Mouse (Mus musculus): ENCODE data around the gene Slc22a1.

The Slc22a1 gene

DNA sequence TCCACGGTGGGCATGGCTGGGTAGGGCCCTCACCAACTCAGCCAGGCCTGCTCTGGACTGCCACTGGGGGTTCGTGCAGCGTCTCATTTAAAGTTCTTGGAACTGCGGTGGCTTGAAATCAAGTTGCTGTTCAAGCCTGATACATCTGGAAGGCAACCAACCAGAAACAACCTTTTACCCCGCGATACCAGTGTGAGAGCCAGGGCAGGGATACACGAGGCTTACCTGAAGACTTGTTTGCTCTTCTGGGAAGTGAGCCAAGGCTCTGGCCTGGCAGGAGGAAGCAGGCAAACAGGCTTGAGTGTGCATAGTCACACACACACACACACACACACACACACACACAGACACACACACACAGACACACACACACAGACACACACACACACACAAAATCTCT, at the start of gene Slc22a1:
TSS of gene Slc22a1 (minus strand) at position 184 of the 400 bp plus-strand sequence.
- no peak for DNase-seq (ENCODE audit: low read depth)

DNA sequence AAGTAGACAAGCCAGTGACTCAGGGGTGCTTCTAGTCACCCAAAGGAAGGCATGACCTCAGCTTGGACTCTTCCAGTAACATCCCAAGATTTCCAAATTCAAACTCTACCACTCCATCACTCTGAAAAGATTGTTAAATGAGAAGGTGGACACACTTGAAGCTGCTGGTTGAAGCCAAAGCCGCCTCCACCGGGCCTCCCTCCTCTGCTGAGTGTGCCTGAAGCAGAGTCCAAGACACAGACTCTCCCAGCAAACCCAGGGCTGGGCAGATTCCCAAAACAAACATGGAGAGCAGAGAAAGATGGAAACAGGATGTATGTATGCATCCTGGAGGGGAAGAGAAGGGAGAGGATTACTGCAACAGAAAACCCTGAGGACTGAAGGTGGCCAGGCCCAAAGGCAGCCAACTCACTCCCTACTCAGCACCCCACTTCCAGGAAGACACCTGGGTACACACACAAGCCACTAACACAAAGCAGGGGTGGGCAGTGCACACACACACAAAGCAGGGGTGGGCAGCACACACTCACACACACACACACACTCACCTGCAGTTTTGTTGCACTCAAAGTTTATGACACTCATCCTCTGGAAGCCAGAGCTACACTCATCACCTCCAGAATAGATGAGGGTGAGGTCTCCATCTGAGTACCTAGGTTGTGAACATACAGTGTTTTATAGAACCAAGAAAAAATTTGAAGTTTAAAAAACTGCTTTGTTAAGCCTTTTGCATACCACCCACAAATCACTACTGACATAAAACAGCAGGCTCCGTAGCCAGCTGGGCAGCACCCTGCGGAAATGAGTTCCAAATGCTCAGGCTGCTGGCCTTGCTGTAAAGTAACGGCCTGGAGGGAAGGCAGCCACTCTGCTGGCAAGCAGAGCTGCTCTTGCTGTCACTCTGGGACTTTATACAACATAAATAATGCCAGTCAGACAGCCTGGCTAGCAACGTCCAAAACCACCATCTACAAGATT, 49.4 kb upstream of the Slc22a1 start:
- peak; percentile 97 for DNase-seq (ENCODE audit: low read depth)

DNA sequence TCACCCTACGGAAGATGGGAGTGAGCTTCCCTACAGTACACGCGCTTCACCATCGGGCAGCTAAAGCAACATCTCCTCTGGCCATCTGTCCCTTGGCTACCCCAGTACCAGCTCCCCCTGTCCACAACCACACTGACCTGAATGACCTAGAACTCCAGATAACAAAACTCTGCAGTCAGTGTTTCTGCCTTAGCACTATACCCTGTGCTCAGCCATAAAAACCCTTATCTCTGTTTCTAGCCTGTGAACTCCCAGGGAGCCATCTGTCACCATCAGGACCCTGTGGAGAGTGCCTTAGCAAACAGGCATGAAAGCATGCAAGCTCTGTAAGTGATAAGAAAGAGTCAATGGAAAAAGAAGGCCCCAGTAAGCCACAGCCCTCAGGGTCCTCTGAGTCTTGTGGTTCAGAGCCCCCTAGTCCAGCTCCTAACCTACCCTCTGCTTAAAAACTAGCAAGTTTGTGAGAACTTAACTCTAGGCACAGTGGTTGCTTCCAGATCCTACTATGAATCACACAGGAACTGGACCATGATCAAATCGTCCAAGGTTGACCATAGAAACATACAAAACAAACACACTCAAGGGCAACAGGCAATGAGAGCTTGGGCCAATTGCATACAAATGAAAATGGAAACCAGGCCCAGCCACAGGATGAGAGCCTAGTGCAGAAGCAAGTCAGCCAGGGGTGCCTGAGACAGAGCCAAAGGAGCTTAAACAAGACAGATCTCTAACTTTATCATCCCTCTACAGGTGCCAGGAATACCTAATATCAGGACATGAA, 48.5 kb upstream of the Slc22a1 start:
- peak; percentile 94 for DNase-seq (ENCODE audit: low read depth)

DNA sequence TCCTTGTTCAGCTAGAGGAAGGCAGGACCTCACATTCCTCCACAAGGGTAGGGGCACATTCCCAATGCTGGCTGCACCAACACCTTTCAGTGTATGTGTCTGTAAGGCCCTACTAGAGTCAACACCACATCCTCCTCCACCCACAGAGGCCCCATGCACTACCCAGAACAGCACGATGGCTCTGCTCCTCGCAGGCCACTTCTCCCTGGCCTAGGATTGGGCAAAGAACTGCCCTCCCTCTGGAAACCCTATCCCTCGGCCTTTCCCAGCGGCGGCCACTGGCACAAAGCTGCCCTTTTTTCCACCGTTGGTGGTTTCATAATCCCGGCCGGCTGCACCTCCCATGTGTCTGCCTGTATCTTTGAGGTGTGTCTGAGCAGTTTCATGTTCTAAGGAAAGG, 47.0 kb upstream of the Slc22a1 start:
- no peak for DNase-seq (ENCODE audit: low read depth)

DNA sequence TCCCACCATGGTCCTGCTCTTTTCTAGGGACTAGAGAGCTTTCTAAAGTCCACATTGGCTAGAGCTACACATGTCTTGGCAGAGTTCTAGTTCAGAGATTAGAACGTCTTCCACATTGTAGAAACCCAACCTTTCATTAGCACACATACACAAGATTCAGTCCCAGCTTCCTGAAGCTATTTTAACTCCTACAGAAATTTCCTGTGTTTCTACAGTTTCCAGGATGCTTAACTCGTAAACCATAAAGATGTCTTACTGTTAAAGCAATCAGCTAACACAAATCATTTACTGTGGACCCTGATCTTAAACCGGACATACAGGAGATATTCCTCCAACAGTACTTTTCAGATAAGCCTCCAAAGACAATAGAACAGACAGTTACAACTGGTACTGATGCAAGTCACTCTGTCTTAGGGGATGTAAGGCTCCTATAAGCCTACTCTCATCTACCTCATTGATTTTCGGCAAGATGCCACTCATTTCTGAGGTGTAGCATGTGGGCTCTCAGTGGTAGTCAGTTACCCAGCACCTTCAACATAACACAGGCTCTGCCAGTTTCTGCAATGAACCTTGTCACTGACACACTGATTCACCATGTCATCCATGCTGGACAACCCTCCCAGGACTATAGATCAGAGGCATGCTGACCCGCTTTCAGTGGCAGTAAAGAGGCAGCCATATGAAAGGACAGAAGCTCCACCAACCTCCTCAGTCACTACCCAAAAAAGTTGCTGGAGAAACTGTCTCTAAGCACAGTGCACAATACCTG, 45.7 kb upstream of the Slc22a1 start:
- no peak for DNase-seq (ENCODE audit: low read depth)

DNA sequence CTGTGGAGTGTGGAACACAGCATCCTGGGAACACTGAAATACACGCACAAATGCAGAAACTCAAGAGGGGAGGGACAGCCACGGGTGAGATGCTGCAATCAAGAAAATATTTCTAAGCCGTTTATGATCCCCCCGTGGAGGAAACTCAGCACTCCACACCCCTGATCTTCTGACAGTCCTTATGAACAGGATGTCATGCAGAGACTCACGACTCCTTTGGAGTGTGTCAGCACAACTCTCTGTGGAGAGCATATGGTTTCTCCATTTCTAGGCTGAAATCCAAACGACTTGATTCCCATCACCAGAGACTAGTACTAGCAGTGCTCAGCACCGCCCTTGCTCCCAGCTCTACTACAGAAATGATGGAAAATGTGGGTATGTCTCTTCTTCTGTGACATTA, 42.6 kb upstream of the Slc22a1 start:
- peak; percentile 22 for DNase-seq (ENCODE audit: low read depth)

DNA sequence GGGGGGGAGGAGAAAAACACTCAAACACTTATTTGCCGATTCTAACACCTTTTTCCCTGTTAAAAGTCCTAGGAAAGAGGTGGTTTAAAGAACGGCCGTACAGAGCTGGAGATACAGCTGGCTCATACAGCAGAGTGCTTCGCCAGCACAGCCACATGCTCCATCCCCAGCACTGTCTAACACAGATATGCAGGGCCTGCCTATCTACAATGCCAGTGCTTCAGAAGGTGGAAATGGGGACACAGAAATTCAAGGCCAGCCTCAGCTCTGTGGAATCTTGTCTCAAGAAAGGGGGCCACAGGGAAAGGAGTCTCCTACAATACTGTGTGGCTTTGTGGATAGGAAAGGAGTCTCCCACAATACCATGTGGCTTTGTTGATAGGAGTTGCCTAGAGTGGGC, 41.8 kb upstream of the Slc22a1 start:
- no peak for DNase-seq (ENCODE audit: low read depth)

DNA sequence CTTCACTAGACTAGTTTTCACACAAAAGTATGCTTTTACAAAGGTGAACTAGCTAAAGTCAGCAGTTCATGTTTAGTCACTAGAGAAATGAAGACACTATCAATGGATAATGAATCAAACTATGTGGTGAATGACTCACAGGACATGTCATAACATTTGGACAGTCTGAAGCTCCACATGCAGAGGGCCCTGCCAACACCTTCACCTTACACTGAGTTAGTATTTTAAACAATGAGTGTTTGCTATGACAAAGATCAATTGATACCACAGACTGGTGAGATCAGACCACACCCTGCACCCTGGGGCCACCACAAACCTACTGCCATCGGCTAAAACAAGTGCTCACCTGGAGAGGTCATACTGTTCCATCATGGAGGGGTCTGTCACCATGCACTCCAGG, 39.4 kb upstream of the Slc22a1 start:
- peak; percentile 44 for DNase-seq (ENCODE audit: low read depth)

DNA sequence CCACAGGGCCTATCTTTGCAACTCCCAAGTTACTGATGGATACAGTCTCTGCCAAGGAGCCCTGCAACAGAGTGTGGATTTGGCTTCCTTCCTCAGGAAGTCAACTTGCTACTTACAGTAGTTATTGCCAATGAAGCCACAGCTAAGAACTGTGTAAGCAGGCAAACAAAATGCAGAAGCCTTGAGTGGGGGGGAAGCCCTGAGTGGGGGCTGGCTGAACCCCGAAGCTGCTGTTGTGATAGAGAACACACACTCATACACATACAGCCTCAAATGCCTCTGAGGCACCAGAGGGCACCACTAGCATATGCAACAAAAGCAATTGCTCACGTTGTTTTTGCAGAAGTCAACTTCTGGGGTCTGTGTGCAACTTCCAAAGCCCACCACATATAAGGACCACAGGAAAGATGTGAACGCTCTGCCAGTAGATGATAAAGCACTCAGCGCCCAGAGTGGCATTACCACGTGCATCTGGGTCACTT, 38.5 kb upstream of the Slc22a1 start:
- peak; percentile 37 for DNase-seq (ENCODE audit: low read depth)

DNA sequence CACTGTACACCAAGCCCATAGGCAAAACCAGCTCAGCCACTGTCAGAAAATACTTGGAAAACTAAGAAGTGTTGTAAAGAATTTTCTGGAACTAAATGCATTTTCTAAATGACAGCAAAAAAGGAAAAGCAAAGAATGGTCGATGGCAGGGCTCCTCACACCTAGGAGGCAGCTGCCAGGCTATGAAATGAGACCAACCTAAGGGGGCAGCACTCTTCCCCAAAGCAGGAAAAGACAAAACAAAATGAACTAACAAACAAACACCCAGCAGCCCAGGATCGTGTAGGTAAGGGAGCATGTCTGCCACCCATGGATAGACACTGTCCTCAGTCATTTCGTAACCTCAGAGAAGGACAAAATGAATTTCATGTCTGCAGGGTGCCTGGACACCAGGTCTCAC, 37.4 kb upstream of the Slc22a1 start:
- no peak for DNase-seq (ENCODE audit: low read depth)

DNA sequence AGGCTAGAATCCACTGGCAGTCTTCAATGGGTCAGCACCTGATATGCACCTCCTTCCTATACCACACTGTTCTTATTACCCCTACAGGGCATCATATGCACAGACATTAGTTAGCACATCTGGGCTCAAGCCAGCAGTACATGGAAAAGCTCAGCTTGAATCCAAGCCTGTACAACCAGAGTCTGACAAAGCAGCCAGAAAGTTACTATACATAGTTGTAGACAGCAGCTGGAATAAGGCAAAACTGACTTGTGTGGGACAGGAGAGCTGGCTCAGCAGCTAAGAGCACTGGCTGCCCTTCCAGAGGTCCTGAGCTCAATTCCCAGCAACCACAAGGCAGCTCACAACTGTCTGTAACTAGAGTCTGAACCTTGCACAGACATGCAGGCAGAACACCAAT, 36.6 kb upstream of the Slc22a1 start:
- DNase-seq (ENCODE audit: low read depth) = peak; percentile 56

DNA sequence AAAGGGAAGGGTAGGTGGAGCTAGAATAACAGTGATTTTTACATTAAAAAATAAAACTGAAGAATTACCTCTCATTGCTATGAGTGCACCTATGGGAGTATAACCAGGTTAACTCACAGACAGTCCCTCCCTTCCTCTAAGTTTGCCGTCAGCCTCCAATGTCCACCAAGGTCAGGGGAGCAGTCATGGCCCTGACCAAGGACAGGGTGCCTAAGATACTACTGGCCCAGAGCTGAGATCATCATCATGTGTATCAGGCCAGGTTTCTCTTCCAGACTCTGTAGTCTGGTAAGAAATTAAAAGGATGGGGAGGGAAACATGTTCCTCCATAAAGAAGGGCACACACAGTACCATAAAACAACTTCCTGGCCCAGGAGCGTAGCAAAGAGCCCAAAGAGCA, 35.3 kb upstream of the Slc22a1 start:
- DNase-seq (ENCODE audit: low read depth) = no peak

DNA sequence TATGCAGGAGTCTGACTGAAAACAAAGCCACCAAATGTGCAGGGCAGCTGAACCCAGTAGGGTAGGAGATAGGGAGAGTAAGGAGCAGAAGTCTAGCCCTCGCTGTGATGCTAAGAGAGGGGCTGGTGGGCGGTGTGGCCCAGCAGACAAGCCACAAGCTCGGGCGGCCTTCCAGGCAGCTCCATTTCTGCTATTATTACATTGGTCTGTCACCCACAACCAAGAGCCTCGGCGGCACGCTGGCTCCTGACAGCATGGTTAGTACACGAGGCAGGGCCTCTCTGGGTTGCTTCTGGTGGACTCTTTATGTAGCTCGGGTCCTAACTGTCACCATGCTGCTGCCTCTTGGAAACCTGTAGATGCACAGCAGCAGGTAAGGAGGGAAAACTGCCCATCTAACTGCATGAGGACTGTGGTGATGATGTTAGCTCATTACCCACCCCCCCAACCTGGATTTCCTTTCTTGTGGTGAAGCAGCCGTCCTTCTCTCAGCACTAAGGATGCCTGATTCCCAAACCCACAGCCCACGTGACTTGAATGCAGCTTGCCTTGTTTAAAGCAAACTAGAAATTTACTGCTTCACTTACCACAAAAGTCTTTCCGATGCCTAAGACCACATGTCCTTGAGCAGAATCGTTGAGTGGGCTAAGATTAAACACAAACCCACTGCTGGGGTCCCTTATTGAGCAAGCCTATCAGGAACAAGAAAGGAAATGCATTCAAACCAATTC, 34.6 kb upstream of the Slc22a1 start:
- DNase-seq (ENCODE audit: low read depth) = no peak

DNA sequence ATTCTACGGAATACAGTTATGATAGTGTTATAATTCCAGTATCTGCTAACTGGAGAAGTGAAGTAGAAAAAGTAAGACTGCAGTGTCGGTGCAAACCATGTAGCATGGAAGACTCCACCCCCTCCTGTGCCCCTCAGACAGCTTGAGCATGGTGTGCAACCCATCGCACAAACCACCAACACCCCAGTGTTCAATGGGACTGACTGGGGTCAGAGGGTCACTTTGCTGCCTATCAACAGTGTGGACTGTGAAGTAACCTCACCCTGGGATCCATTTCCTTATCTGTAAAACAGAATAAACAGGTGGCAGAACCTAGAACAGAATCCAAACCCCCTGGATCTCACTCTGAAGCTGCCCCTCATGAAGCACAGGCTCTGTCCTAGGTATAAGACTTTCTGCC, 32.8 kb upstream of the Slc22a1 start:
- no peak for DNase-seq (ENCODE audit: low read depth)

DNA sequence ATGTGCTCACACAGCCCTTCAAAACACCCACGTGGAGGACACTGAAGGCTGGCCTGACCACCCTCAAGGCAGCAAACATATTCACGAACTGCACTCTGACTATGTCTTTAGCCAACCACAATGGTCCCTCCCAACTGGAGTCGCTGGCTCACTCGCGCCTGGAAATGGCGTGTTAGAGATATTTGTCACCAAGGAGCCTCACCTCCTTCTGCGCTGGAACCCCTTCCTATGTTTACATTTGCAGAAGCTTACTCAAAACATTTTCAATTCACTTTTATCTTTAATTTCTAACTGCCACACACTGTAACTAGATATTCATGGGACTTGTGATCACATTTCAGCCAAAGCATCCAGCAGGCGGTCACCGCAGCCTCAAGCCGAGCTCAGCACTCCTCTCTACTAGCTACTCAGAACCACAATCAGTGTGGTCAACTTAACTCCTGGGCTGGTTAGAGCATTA, 31.0 kb upstream of the Slc22a1 start:
- no peak for DNase-seq (ENCODE audit: low read depth)

DNA sequence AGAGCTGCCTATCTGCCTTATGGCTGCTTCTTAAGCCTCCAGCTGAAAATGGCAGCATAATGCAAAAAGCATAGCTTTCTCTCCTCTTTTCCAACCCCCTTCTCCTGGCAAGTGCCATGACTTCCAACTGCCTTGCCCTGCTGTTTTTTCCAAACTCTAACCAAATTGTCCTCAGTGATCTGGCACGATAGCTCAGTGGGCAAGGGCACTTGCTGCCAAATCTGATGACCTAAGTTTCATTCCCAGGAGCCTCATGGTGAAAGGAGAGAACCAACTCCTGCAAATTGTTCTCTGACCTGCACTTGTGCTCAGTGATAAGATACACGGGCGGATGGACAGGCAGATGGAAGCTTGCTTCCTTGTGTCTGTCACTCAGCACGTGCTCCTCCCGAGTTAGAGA, 27.3 kb upstream of the Slc22a1 start:
- DNase-seq (ENCODE audit: low read depth) = no peak

DNA sequence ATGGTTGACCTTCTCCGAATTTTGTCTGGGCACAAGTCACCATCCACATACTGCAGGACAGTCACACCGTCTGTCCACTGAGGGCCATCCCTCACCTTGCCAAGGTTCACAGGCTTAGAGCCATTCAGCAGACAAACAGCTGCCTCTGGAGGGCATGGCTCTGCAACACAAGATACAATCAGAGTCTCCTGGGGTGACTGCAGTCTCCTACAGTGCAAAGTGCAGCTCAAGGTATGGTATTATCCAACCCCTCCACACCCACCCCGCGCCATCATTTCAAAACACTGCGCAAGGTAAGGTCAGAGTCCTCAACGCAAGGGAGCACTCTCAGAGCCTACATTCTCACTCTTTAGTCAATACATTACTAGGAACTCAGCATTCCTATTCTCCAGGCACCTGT, 24.7 kb upstream of the Slc22a1 start:
- no peak for DNase-seq (ENCODE audit: low read depth)

DNA sequence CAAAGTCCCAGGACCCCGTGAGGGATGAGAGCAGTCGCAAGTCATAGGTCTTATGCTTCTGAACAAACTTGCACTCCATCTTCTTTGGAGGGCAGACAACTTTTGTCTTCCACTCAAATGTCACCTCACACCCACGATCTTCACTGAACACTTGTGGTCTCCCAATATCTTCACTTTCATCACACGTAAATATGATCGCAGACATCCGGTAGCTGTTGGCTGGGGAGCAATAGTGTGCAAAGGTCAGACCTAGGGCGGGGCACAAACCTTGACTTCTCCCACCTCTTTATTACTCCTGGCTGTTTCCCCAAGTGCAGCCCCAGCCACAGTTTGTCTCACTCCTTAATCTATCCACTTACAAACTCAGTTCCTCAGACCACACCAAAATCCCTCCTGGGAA, 16.3 kb upstream of the Slc22a1 start:
- no peak for DNase-seq (ENCODE audit: low read depth)

DNA sequence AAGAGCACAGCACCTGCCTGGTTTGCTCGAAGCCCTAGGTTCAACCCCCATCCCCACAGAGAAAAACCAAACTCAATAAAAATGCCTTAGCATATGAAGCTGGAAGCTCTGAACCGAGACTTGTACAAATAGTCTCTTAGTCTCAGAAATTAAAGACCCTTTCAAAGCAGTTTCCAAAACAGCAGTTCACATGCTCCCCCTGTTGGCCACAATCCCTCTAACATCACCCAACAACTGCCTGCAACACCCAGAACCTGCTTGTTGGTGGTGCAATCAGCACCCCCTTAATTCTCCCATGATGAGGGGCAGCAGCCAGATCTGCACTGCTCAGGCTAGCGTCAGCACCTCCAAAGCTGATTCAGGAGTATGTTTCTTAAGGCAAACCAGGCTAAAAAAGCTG, 13.9 kb upstream of the Slc22a1 start:
- DNase-seq (ENCODE audit: low read depth) = peak; percentile 35

DNA sequence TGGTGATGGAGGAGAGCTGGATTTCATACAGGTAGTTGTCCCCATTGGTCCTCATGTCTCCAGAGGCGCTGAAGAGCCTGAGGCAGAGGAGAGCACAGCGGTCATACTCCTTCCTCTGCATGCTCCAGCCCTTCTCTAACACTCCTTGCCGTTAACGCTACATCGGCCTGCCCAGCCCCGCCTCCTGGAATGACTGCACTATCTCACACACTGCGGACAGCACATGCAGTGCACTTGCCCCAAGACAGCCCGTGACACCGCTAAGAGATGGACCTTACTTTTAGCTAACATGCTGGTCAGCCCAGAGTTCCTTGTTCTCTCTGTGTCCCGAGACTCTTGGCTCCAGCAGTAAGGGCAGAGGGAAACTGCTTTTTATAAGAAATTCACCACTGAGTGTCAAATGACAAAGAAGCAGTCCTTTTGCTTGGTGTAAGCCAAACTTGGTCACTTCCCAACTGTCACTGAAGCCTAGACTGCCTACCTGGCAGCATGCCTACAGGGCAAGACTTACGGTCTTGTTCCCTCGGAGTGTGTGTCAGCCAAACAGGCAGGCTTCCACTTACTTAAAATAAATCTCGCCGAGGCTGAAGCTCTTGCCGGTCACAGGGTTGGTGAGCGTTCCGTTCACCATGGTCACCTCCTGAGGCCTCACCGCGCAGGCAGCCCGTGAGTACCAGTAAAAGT, 12.9 kb upstream of the Slc22a1 start:
- DNase-seq (ENCODE audit: low read depth) = no peak
